Mouse (Mus musculus) heart, postnatal 4 days (tissue): ENCODE data around the gene Megf8. TPM values are rescaled to one million over a fixed set of nuclear protein-coding genes. Genes with fewer than 3 reads are reported as not detected.

Experiments
- DNase-seq: peaks from one replicate; pipeline ENCODE4 v3.0.0; 2021
- total RNA-seq, 2 experiments: library from RNA; stranded (reverse); gene quantifications; 2 replicates each; pipeline ENCODE4 v1.2.3; 2021

Gene Megf8
- total RNA-seq, 2 experiments from 2014 or later, result 26.2 to 29.3 TPM

- DNase-seq, result no peak
These were observed 24.2 kb downstream of the Megf8 start for GRCm38 (mm10) chr7:25341000-25341784.

- DNase-seq, result no peak
These were observed 31.9 kb downstream of the Megf8 start for GRCm38 (mm10) chr7:25348861-25349260.

GRCm38 (mm10) chr7:25358721-25359206 lies 41.8 kb downstream of the Megf8 start:
- DNase-seq, result peak; percentile 66

DNA sequence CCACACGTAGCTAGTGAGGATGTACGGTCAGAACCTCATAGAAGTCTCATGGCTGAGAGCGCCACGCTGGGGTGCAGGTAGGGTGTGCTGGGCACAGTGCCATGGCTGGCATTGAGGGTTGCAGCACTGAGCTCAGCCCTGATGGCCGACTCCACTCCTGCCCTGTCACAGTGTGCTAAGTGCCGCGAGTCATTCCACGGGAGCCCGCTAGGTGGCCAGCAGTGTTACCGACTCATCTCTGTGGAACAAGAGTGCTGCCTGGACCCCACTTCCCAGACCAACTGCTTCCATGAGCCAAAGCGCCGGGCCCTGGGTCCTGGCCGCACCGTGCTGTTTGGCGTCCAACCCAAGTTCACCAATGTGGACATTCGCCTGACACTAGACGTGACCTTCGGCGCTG lies 46.2 kb downstream of the Megf8 start:
- peak; percentile 59 for DNase-seq

DNA sequence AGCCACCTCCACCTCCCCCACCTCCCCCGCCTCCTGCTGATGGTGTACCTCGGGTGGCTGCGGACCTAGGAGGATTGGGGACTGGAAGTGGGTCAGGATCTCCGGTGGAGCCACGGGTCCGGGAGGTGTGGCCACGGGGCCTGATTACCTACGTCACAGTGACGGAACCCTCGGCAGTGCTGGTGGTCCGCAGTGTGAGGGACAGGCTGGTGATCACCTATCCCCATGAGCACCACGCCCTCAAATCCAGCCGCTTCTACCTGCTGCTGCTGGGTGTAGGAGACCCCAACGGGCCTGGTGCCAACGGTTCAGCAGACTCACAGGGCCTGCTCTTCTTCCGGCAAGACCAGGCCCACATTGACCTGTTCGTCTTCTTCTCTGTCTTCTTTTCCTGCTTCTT lies 46.7 kb downstream of the Megf8 start:
- DNase-seq, result no peak

- DNase-seq, result no peak
These were observed 49.1 kb downstream of the Megf8 start for GRCm38 (mm10) chr7:25365937-25366625.

DNA sequence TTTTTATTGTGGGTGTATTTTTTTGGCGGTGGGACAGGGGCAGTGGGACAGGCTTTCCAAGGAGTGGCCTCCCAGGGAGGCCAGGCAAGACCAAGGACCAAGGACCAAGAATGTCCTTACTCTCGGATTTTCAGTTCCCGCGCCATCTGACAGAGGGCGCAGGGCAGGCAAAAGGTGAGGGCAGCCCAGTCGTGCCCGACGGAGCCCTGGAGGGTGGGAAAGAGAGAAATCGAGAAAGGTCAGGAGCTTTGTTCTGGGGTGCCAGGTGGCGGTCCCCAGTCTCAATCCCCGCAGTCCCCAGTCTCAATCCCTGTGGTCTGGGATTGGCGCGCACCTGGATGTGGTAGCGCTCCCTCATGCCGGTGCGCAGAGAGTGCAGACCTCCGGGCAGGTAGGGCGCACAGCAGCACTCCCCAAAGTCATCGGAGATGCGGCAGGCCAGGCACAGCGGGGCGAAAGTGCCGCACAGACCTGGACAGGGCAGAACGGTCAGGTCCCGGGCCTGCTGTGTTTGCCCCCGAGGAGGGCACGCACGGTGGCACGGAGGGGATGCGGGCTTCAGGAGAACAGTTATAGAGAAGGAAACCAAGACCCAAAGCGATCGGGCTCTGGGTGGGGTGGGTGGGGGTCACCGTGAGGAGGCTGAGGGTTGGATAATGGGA lies 50.8 kb downstream of the Megf8 start:
- DNase-seq, result peak; percentile 66

- DNase-seq, result no peak
These were observed 51.4 kb downstream of the Megf8 start for GRCm38 (mm10) chr7:25368333-25368732.

- DNase-seq, result no peak
These were observed 52.2 kb downstream of the Megf8 start, which contains the start of gene Cnfn for GRCm38 (mm10) chr7:25369058-25369749. Gene Cnfn (minus strand): TSS chr7:25369724.

DNA sequence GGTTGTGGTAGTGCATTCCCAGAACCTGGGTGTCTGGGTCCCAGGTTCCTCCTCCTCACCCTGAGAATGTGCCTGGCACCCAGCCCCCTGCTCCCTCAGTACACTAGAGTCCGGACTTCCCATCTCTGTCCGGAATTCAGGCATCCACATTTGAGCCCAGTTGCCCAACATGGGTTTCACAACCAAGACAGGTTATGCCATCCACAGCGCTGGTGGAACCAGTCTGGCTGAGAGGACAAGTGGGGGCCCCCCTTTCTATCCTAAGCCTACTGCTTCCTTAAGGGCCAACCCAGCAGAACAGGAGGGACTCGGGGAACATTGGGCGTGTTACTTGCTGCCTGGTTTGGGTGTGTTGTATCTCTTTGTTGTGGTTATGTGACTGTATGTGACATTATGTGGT lies 55.5 kb downstream of the Megf8 start:
- DNase-seq, result no peak

- peak; percentile 94 for DNase-seq
These were observed 59.6 kb downstream of the Megf8 start for GRCm38 (mm10) chr7:25376556-25376955.

DNA sequence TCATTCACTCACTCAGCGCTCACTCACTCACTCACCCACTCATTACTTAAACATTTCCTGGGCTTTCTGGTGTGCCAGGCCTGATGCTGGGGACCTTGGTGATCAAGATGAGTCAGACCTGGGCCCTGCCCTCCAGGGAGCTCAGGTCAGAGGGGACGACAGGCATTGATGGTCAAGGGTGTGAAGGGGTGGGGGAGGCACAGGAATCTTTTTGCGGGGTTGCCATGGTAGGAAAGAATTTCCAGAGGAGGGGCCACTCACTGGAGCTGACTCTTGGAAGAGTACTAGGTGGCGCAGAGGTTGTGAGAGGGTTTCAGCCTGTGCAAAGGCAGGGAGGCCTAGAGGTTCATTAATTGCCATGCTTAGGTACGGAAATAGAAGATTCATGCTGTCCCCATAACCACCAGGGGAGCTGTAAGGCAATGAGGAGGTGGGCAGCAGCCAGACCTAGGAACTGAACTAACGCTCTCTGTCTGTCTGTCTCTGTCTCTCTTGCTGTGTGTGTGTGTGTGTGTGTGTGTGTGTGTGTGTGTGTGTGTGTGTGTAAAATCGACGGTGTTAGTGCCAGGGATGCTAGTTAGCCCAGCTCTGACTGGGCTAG lies 60.2 kb downstream of the Megf8 start:
- DNase-seq, result no peak

GRCm38 (mm10) chr7:25378181-25379100 lies 61.5 kb downstream of the Megf8 start:
- no peak for DNase-seq

DNA sequence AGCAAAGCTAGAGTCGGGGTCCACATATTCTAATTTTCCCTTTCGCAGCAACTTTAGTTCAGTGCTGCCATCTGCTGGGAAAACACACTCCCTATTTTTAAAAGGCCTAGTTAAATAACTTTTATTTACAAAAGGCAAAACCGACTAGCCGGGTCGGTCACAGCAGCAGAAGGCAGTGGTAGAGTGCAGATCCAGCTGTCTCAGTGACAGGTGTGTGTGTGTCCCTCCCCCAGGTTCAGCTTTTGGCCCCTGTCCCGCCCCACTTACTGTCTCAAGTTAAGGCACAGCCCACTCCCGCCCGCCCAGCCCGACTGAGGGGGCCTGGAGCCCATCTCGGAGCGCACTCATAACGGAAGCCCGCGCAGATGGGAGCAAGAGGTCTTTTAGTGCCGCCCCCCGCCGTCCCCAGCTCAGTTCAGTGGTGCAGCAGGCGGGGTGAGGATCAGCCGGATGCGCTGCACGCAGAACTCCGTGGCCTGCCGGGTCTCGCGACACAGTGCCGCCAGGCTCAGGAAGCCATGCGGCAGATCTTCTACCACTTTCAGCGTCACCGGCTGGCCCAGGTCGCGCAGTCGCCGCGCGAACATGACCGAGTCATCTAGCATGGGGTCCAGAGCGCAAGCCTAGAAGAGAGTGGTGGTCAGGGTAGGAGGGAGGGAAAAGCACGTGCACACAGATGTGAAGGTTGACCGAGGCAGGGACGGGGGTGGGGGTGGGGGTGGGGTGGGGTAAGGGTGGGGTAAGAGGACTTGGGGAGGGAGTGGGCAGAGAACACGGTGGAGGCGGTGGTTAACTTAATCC lies 62.8 kb downstream of the Megf8 start:
- peak; percentile 74 for DNase-seq

- DNase-seq, result no peak
These were observed 63.7 kb downstream of the Megf8 start for GRCm38 (mm10) chr7:25380392-25381283.

- DNase-seq, result no peak
These were observed 64.3 kb downstream of the Megf8 start for GRCm38 (mm10) chr7:25381284-25381680.

DNA sequence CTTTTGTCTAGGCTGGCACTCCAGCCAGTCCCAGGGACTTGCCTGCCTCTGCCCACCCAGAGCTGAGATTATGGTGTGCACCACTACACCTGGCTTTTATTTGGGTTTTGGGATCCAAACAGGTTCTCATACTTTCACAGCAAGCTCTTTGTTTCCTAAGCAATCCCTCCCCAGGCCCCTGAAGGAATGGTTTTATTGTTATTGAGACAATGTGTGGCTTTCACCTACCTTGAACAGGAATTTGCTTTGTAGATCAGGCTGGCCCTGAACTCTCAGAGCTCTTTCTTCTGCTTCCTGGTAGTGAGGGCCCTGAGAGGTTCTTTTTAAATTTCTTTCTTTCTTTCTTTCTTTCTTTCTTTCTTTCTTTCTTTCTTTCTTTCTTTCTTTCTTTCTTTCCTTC lies 65.6 kb downstream of the Megf8 start:
- DNase-seq, result no peak

DNA sequence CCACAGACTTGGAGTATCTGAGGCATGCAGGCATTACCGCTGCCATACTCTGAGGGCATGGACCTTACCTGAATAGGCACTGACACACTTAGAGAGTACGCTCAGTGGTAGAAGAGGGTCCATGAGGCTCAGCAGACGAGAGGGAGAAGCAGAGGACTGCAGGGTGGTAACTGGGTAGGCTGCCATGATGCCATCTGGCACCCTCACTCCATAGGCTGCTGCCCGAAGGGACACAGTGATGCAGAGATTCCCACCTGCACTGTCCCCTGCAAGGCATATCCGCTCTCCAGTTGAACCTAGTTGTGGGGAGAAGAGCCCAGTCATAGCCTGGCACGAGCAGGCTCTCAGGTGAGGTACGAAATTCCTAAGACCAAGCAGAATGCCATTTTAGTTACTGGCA lies 66.4 kb downstream of the Megf8 start:
- DNase-seq, result no peak

GRCm38 (mm10) chr7:25383891-25384290 lies 66.9 kb downstream of the Megf8 start:
- no peak for DNase-seq
